ENCODE assay signal across 16 mouse cellular contexts in the genomic region with DNA sequence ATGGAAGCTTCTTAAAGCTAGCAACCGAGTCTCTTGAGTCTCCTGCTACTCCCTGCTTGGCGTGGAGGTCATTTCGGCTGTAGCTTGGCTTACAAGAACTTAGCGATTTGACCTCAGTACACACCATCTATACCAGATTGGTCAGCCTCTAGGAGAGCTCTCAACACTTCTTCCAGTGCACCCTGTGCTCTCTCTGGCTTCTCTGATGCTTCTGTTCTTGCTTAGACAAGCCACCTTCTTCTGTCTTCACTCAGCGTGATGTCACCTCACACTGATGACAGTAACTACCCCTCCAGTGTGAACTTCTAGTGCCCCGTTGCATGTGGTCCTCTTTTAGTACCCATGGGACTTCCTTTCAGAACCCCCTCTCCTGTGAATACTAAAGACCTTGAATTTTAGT.
DNase-seq lines count a peak whose midpoint lies in the region; ATAC-seq and TF ChIP-seq lines count a peak whose summit lies in the region.
"Had no signal": no experiment of that assay in that cellular context is flagged by ENCODE, and none has a peak within 500 bp of the region (broad histone marks: within the 10 kb centered on the region; RNA-seq: fewer than 3 reads in every experiment).

No protein-coding gene starts in this region.

- ATAC-seq in heart, embryonic 15.5 days (replicated peaks; ENCODE audit: insufficient number of reproducible peaks, insufficient read depth, low FRiP score, low read depth): peak; percentile 69; the same call in 1 of the 2 replicates
- no peak for ATAC-seq in midbrain, embryonic 13.5 days
- no peak for ATAC-seq in midbrain, postnatal 0 days (ENCODE audit: low FRiP score)
- no peak for ATAC-seq in forebrain, embryonic 13.5 days
- no peak for ATAC-seq in neural tube, embryonic 15.5 days (ENCODE audit: low FRiP score)
- ATAC-seq: activated CD4-positive, CD25-positive, alpha-beta regulatory T cell, adult 4 months; intestine, postnatal 0 days; Patski had no signal

- 0 out of 2 replicates have a peak, but pooled peaks cover 4% of the 10 kb centered on the region for H3K4me1 ChIP-seq in heart, embryonic 15.5 days (replicated peaks)
- H3K4me1 ChIP-seq in midbrain, embryonic 13.5 days (replicated peaks): peaks cover 25% of the 10 kb centered on the region
- H3K4me1 ChIP-seq in midbrain, postnatal 0 days (ENCODE audit: insufficient read depth, low read length): no peaks in the 10 kb centered on the region
- peaks cover 49% of the 10 kb centered on the region for H3K4me1 ChIP-seq in forebrain, embryonic 13.5 days
- H3K4me1 ChIP-seq in neural tube, embryonic 15.5 days: peaks cover 26% of the 10 kb centered on the region

- no peak overlapping the region for H3K27ac ChIP-seq in heart, embryonic 15.5 days
- H3K27ac ChIP-seq in midbrain, embryonic 13.5 days: peak overlapping the region; percentile 58
- H3K27ac ChIP-seq in midbrain, postnatal 0 days (ENCODE audit: low read depth, low read length): no peak overlapping the region
- H3K27ac ChIP-seq in forebrain, embryonic 13.5 days: peak overlapping the region; percentile 94
- peak overlapping the region; percentile 63 for H3K27ac ChIP-seq in neural tube, embryonic 15.5 days (replicated peaks)
- H3K27ac ChIP-seq: embryonic facial prominence, embryonic 10.5 days had no signal

- WGBS in heart, embryonic 15.5 days: 52% methylated on average over 6 of the region's 6 CpGs
- 90% methylated on average over 6 of the region's 6 CpGs for WGBS in midbrain, embryonic 13.5 days
- WGBS in midbrain, postnatal 0 days: 93% methylated on average over 6 of the region's 6 CpGs
- WGBS in forebrain, embryonic 13.5 days: 70% methylated on average over 6 of the region's 6 CpGs
- WGBS in neural tube, embryonic 15.5 days: 86% methylated on average over 6 of the region's 6 CpGs

- no peak for DNase-seq in heart, postnatal 4 days
- DNase-seq in midbrain, postnatal 0 days (ENCODE audit: low spot score): no peak
- DNase-seq in adrenal gland, postnatal 4 days (ENCODE audit: low spot score in 2 of 2): no peak
- DNase-seq: adrenal gland, postnatal 14 days; cerebellum, adult 18-20 months; gastrocnemius, postnatal 25 days; right cerebral cortex, adult 18-20 months; thymus, adult 18-20 months had no signal

- peak overlapping the region; percentile 46 for H3K4me2 ChIP-seq in heart, embryonic 15.5 days
- no peak overlapping the region for H3K4me2 ChIP-seq in midbrain, embryonic 13.5 days (replicated peaks)
- H3K4me2 ChIP-seq in midbrain, postnatal 0 days (ENCODE audit: low read depth, low read length, poor library complexity, severe bottlenecking): no peak overlapping the region
- H3K4me2 ChIP-seq in forebrain, embryonic 13.5 days: peak overlapping the region; percentile 22; the same call in 1 of the 2 replicates
- no peak overlapping the region for H3K4me2 ChIP-seq in neural tube, embryonic 15.5 days

- TF ChIP-seq CTCF in midbrain, postnatal 0 days (IDR thresholded peaks at IDR 0.05): no peak

- H3K27me3 ChIP-seq in heart, embryonic 15.5 days: no peaks in the 10 kb centered on the region
- no peaks in the 10 kb centered on the region for H3K27me3 ChIP-seq in midbrain, embryonic 13.5 days
- H3K27me3 ChIP-seq in midbrain, postnatal 0 days (ENCODE audit: insufficient read depth, low read length): no peaks in the 10 kb centered on the region
- no peaks in the 10 kb centered on the region for H3K27me3 ChIP-seq in forebrain, embryonic 13.5 days
- H3K27me3 ChIP-seq in neural tube, embryonic 15.5 days (replicated peaks): no peaks in the 10 kb centered on the region

- no peak overlapping the region for H3K9ac ChIP-seq in heart, embryonic 15.5 days
- no peak overlapping the region for H3K9ac ChIP-seq in midbrain, embryonic 13.5 days (replicated peaks)
- H3K9ac ChIP-seq in midbrain, postnatal 0 days (replicated peaks; ENCODE audit: low read length, poor library complexity, severe bottlenecking): no peak overlapping the region
- no peak overlapping the region for H3K9ac ChIP-seq in forebrain, embryonic 13.5 days
- no peak overlapping the region for H3K9ac ChIP-seq in neural tube, embryonic 15.5 days (replicated peaks)

- no peaks in the 10 kb centered on the region for H3K36me3 ChIP-seq in heart, embryonic 15.5 days
- H3K36me3 ChIP-seq in midbrain, embryonic 13.5 days: no peaks in the 10 kb centered on the region
- H3K36me3 ChIP-seq in midbrain, postnatal 0 days (ENCODE audit: insufficient read depth, low read length): no peaks in the 10 kb centered on the region
- H3K36me3 ChIP-seq in forebrain, embryonic 13.5 days (ENCODE audit: poor library complexity, severe bottlenecking): no peaks in the 10 kb centered on the region; the same call in 1 of the 2 replicates
- no peaks in the 10 kb centered on the region for H3K36me3 ChIP-seq in neural tube, embryonic 15.5 days
- H3K36me3 ChIP-seq: embryonic facial prominence, embryonic 10.5 days had no signal

- no peak overlapping the region for H3K4me3 ChIP-seq in heart, embryonic 15.5 days
- H3K4me3 ChIP-seq in midbrain, embryonic 13.5 days (replicated peaks): no peak overlapping the region
- no peak overlapping the region for H3K4me3 ChIP-seq in midbrain, postnatal 0 days (ENCODE audit: low read depth, low read length)
- H3K4me3 ChIP-seq in forebrain, embryonic 13.5 days: no peak overlapping the region
- no peak overlapping the region for H3K4me3 ChIP-seq in neural tube, embryonic 15.5 days (replicated peaks)
- H3K4me3 ChIP-seq: embryonic facial prominence, embryonic 10.5 days had no signal

- no peaks in the 10 kb centered on the region for H3K9me3 ChIP-seq in heart, embryonic 15.5 days (replicated peaks)
- H3K9me3 ChIP-seq in midbrain, embryonic 13.5 days: no peaks in the 10 kb centered on the region
- H3K9me3 ChIP-seq in midbrain, postnatal 0 days (ENCODE audit: low read length): no peaks in the 10 kb centered on the region
- no peaks in the 10 kb centered on the region for H3K9me3 ChIP-seq in forebrain, embryonic 13.5 days (replicated peaks)
- H3K9me3 ChIP-seq in neural tube, embryonic 15.5 days (replicated peaks): no peaks in the 10 kb centered on the region
- H3K9me3 ChIP-seq: embryonic facial prominence, embryonic 10.5 days had no signal

Comparison
In these comparisons a context has a peak if more than half of its experiments do, and no peak if none do; other contexts are left out.
1. H3K27ac ChIP-seq: peak in midbrain, embryonic 13.5 days (single experiment), forebrain, embryonic 13.5 days (single experiment) and neural tube, embryonic 15.5 days (single experiment); none in heart, embryonic 15.5 days (single experiment) and midbrain, postnatal 0 days (single experiment).
2. H3K4me2 ChIP-seq: peak in heart, embryonic 15.5 days (single experiment) and forebrain, embryonic 13.5 days (single experiment); none in midbrain, embryonic 13.5 days (single experiment), midbrain, postnatal 0 days (single experiment) and neural tube, embryonic 15.5 days (single experiment).